Mouse (Mus musculus) kidney, embryonic 16.5 days (tissue): ENCODE measurements at regions not wholly inside any gene's neighbourhood (a gene's known extent, or its start where the extent isn't known, plus 50 kb on each side); places are given as distances from the start of the nearest gene placed in this dataset.

Experiments
- ATAC-seq: fragments of 200-750 bp; cut with Nextera tagmentation; 2 replicates; pipeline ENCODE4 v1.8.0; 2017; ENCODE audit warnings: moderate TSS enrichment; ENCODE audit not compliant: low FRiP score, low TSS enrichment
- H3K27ac ChIP-seq: fragments of 300-500 bp; sonication (generic); 2 replicates; pipeline ENCODE4 v1.5.1; 2014; ENCODE audit warnings: low read length
- H3K27me3 ChIP-seq: fragments of 300-500 bp; sonication (generic); 2 replicates; pipeline ENCODE4 v1.6.1; 2014; ENCODE audit warnings: low read length, control low read depth, mixed read lengths; ENCODE audit not compliant: insufficient read depth
- H3K36me3 ChIP-seq: fragments of 300-500 bp; sonication (generic); 2 replicates; pipeline ENCODE4 v1.6.1; 2014; ENCODE audit warnings: low read length, control low read depth, mixed read lengths; ENCODE audit not compliant: insufficient read depth
- H3K4me1 ChIP-seq: fragments of 300-500 bp; sonication (generic); 2 replicates; pipeline ENCODE4 v1.6.1; 2014; ENCODE audit warnings: low read length, control low read depth, mixed read lengths; ENCODE audit not compliant: insufficient read depth
- H3K4me2 ChIP-seq: fragments of 300-500 bp; sonication (generic); replicated peaks from 2 replicates; pipeline ENCODE4 v1.6.1; 2014; ENCODE audit warnings: low read depth, low read length
- H3K4me3 ChIP-seq: fragments of 300-500 bp; sonication (generic); 2 replicates; pipeline ENCODE4 v1.5.1; 2014; ENCODE audit warnings: mild to moderate bottlenecking, low read length
- H3K9ac ChIP-seq: fragments of 300-500 bp; sonication (generic); replicated peaks from 2 replicates; pipeline ENCODE4 v1.6.1; 2014; ENCODE audit warnings: low read length
- H3K9me3 ChIP-seq: fragments of 300-500 bp; sonication (generic); 2 replicates; pipeline ENCODE4 v1.6.1; 2016; ENCODE audit warnings: low read length, control low read depth
- WGBS: fragments of 180-500 bp; shearing (Covaris S2); extraction: QIAGEN DNeasy Blood & Tissue Kit; methylation state at CpG from one replicate; pipeline ENCODE4 v1.1.7; 2014; 5-methylcytosine and 5-hydroxymethylcytosine counted together

DNA sequence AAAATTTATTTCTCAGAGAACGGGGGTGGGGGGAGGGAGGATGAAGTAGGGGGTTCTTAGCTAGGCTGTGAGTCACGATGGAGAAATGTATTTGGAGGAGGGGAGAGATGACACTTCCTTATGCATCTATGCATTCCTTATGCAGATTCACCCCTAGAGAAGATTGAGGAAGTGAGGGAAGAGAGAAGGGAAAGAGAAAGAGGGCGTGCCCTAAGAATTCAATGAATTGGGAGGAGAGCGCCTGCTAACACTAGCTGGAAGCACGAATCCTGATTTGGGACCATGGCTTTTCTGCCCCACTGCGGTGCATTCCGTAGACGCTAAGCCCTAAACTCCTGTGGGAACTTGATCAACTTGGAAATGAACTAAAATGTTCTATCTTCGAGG is 56.1 kb downstream of the Foxi3 start:
- H3K4me2 ChIP-seq = peak overlapping the region; percentile 95
- peaks cover 6% of the 10 kb centered on the region; the same call in 1 of the 2 replicates for H3K4me1 ChIP-seq
- H3K27me3 ChIP-seq = no peaks in the 10 kb centered on the region
- H3K9me3 ChIP-seq = no peaks in the 10 kb centered on the region; the same call in 1 of the 2 replicates
- no peaks in the 10 kb centered on the region for H3K36me3 ChIP-seq
- WGBS = 14% methylated on average over 9 of the region's 9 CpGs
- ATAC-seq = 0 out of 2 replicates have a peak, but pooled peaks have one; percentile 37
- no peak overlapping the region for H3K27ac ChIP-seq
- peak overlapping the region; percentile 55 for H3K4me3 ChIP-seq
- H3K9ac ChIP-seq = peak overlapping the region; percentile 25; the same call in 1 of the 2 replicates

DNA sequence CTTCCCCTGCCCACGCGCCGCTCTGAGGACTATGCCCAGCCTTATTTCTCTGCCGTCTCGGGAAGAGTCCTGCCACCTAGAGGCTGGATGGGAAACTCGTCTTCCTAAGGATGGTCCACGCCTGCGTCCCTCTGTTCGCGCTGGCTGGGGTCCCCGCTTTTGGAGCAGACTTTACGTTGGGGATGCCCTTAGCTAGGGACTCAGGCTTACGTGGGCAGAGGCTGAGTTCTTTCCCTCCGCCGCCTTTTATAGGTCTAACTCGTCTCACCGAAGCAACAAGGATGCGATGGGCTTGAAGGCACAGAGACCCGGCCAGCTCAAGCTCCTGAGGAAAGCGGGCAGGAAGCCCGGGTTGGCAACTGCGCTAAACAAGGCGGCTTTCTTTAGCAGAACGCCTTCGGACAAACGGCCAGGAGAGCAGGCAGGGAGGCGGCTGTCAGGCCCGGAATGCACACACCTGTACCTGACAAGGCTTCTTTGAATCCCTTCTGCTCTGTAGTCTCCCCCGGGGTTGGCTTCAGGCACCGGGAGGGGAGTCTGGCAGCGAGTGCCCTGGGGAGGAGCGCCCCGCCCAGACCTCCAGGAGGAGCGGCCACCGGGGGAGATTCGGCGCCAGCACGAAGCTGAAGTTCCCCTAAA is 56.6 kb downstream of the Foxi3 start:
- no peaks in the 10 kb centered on the region for H3K27me3 ChIP-seq
- peak overlapping the region; percentile 95 for H3K4me2 ChIP-seq
- ATAC-seq = peak; percentile 94
- H3K4me3 ChIP-seq = peak overlapping the region; percentile 55
- under 1% methylated on average over 38 of the region's 38 CpGs for WGBS
- no peaks in the 10 kb centered on the region for H3K36me3 ChIP-seq
- H3K4me1 ChIP-seq = peaks cover 6% of the 10 kb centered on the region; the same call in 1 of the 2 replicates
- H3K27ac ChIP-seq = no peak overlapping the region
- peak overlapping the region; percentile 69 for H3K9ac ChIP-seq
- H3K9me3 ChIP-seq = no peaks in the 10 kb centered on the region; the same call in 1 of the 2 replicates

DNA sequence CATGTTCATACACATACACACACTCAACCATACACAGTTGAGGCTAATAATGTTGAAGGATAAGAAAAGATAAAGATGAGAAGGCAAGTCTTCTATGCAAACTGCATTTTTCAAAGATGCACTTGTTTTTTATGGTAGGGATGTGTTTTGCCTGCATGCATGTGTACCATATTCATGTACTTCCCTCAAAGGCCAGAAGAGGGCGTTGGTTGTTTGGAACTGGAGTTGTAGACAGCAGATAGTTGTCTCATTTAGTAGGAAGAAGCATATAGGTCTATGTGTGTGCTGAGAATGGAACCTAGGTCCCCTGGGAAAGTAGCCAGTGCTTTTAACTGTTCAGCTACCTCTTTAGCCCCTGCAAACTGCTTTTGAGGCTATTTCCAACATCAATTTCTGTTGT is 60.1 kb downstream of the Foxi3 start:
- Histone ChIP-seq H3K9me3 (no peaks in the 10 kb centered on the region), H3K4me3 (no peak overlapping the region), H3K4me1 (peaks cover 6% of the 10 kb centered on the region; the same call in 1 of the 2 replicates), H3K27me3 (no peaks in the 10 kb centered on the region), H3K9ac (no peak overlapping the region), H3K4me2 (no peak overlapping the region), H3K27ac (no peak overlapping the region), H3K36me3 (no peaks in the 10 kb centered on the region)
- WGBS = 12% methylated on average over 1 of the region's 1 CpGs
- no peak for ATAC-seq

DNA sequence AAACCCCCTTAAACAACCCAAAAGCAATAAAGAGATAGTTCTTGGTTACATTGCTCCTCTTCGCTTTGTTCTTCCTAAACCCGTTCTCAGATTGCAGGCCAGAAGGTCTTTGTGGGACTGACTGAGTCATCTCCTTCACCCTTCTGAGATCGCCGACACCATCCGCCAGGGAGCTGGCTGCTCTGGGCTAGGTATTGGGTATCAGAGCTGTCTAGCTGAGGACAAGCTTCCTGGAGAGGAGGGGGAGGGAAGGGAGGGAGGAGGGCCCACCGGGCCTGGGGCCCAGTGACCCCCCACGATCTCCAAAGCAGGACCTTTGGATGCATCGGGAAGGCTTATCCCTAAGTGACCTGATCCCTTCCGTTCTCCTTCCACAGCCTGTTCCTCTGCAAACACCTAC is 65.0 kb downstream of the Foxi3 start:
- 15% methylated on average over 9 of the region's 9 CpGs for WGBS
- Histone ChIP-seq H3K9me3 (no peaks in the 10 kb centered on the region), H3K4me2 (no peak overlapping the region), H3K27ac (no peak overlapping the region), H3K36me3 (no peaks in the 10 kb centered on the region), H3K4me1 (no peaks in the 10 kb centered on the region), H3K9ac (no peak overlapping the region), H3K27me3 (no peaks in the 10 kb centered on the region), H3K4me3 (no peak overlapping the region)
- peak; percentile 77 for ATAC-seq

DNA sequence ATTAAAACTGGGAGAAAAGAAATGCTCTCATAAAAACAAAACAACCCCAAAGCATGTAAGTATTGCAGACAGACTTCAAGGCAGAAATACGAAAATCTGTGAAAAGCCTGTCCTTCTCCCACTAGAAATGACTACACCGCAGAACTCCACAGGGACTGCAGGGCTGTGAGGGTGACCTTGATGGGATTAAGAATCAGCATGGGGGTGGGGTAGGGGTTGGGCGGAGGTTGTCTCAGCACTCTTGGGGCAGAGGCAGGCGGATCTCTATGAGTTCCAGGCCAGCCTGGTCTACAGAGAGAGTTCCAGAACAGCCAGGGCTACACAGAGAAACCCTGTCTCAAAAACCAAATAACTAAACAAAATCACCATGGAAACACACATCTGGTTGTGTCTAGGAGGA is 69.1 kb downstream of the Foxi3 start:
- no peaks in the 10 kb centered on the region for H3K27me3 ChIP-seq
- H3K9ac ChIP-seq = no peak overlapping the region
- no peak overlapping the region for H3K27ac ChIP-seq
- WGBS = 93% methylated on average over 4 of the region's 4 CpGs
- H3K9me3 ChIP-seq = no peaks in the 10 kb centered on the region
- H3K36me3 ChIP-seq = no peaks in the 10 kb centered on the region
- H3K4me3 ChIP-seq = no peak overlapping the region
- no peak for ATAC-seq
- H3K4me2 ChIP-seq = no peak overlapping the region
- no peaks in the 10 kb centered on the region for H3K4me1 ChIP-seq

DNA sequence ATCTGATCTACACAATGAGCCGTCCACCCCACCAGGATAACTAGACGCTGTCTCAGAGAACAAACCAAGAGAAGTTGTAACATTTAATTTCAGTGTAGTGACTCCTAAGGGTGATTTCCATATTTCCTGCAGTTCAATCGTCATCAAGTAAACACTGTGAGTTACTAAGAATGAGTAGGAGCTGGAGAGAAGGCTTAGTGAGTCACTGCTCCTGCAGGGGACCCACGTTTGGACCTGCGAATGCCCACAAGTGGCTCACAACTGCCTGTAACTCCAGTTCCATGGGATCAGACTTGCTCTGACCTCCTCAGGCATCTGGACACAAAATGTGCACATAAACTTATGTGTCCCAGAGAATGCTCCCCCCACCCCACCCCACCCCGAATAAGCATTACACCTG is 73.3 kb downstream of the Foxi3 start:
- ATAC-seq = no peak
- H3K36me3 ChIP-seq = no peaks in the 10 kb centered on the region
- no peak overlapping the region for H3K4me2 ChIP-seq
- H3K4me1 ChIP-seq = no peaks in the 10 kb centered on the region
- no peak overlapping the region for H3K4me3 ChIP-seq
- no peaks in the 10 kb centered on the region for H3K27me3 ChIP-seq
- H3K9me3 ChIP-seq = no peaks in the 10 kb centered on the region
- no peak overlapping the region for H3K9ac ChIP-seq
- no peak overlapping the region for H3K27ac ChIP-seq
- WGBS = 82% methylated on average over 6 of the region's 6 CpGs

DNA sequence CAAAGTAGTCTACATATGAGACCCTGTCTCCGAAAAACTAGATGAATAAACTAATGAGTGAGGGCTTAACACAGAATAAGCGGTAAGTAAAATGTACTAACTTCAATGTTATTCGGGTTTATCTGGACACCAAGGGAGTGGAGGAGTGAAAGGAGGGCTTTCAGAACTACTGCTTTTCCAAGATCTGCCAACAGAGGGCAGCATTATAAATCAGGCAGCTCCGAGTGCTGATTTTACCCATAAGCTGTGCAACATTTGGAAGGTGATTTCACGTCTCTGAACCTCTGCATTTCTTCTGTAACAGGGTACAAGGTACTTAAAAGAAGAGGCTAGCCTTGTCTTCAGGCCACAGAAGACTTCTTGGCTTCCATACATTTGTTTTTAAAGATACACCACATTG is 74.2 kb downstream of the Foxi3 start:
- Histone ChIP-seq H3K4me3 (no peak overlapping the region), H3K9ac (no peak overlapping the region), H3K36me3 (no peaks in the 10 kb centered on the region), H3K9me3 (no peaks in the 10 kb centered on the region), H3K27ac (no peak overlapping the region), H3K4me2 (no peak overlapping the region), H3K4me1 (no peaks in the 10 kb centered on the region), H3K27me3 (no peaks in the 10 kb centered on the region)
- no peak for ATAC-seq
- 77% methylated on average over 5 of the region's 5 CpGs for WGBS

DNA sequence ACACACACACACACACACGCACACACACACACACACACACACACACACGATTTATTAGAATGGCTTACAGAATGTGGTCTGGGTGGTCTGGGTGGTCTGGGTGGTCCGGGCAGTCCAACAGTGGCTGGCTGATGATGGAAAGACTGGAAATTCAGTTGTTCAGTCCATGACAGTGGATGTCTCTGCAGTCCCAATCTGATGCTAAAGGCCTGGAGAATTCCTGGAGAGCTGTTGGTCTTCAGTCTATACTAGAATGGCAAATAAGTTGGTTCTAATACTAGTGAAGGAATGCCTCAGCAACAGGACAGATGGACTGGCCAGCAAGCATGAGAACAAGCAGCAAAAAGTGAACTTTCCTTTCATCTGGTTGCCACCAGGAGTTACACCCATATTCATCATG is 87.9 kb downstream of the Foxi3 start:
- Histone ChIP-seq H3K36me3 (no peaks in the 10 kb centered on the region), H3K4me3 (no peak overlapping the region), H3K27ac (no peak overlapping the region), H3K9me3 (no peaks in the 10 kb centered on the region), H3K4me1 (peaks cover 5% of the 10 kb centered on the region; the same call in 1 of the 2 replicates), H3K4me2 (no peak overlapping the region), H3K27me3 (peaks cover 5% of the 10 kb centered on the region; the same call in 1 of the 2 replicates), H3K9ac (no peak overlapping the region)
- ATAC-seq = no peak
- 87% methylated on average over 3 of the region's 3 CpGs for WGBS

DNA sequence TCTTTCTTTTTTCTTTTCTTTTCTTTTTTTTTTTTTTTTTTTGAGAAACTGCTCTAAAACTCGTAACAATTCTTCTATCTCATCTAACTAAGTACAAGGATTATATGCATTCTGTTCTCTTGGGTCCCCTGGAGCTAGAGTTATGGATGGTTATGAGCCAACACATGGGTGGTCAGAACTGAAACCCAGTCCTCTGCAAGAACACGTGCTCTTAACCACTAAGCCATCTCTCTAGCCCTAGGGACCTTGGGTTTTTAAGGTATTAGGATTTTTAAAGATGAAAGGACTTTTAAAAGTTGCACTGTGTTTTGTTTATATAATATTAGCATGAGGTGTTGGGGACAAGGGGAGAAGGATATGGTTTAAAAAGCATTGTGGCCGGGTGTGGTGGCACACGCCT is 88.9 kb downstream of the Foxi3 start:
- H3K9ac ChIP-seq = no peak overlapping the region
- H3K4me3 ChIP-seq = no peak overlapping the region
- peaks cover 5% of the 10 kb centered on the region; the same call in 1 of the 2 replicates for H3K27me3 ChIP-seq
- ATAC-seq = no peak
- no peak overlapping the region for H3K4me2 ChIP-seq
- no peaks in the 10 kb centered on the region for H3K9me3 ChIP-seq
- H3K4me1 ChIP-seq = peaks cover 5% of the 10 kb centered on the region; the same call in 1 of the 2 replicates
- 82% methylated on average over 4 of the region's 4 CpGs for WGBS
- H3K27ac ChIP-seq = no peak overlapping the region
- no peaks in the 10 kb centered on the region for H3K36me3 ChIP-seq
